Mouse (Mus musculus): ENCODE results near the gene Chid1.

- no peak for TF ChIP-seq POLR2A (IDR thresholded peaks at IDR 0.05; ENCODE audit: low read depth, low read length)
- no peak for TF ChIP-seq CTCF (IDR thresholded peaks at IDR 0.05; ENCODE audit: borderline replicate concordance, insufficient read depth, low read length)
These were observed 19.3 kb upstream of the Chid1 start for GRCm38 (mm10) chr7:141558946-141559345.

Data from embryonic fibroblast, embryonic 13.5 days (primary cell).